Mouse (Mus musculus): ENCODE data around the gene Slc25a1.

GRCm38 (mm10) chr16:17949421-17949877, 21.4 kb upstream of the Slc25a1 start:
- TF ChIP-seq POLR2A (IDR thresholded peaks at IDR 0.05; ENCODE audit: extremely low read depth, insufficient read depth, low read length) (no peak), CTCF (IDR thresholded peaks at IDR 0.05; ENCODE audit: extremely low read depth, insufficient read depth, low read length) (no peak)
